19 mouse cellular contexts compared by ENCODE assay signal in genomic region chr9:35844050-35844449, GRCm38 (mm10). TPM values are rescaled to one million over a fixed set of nuclear protein-coding genes. Genes with fewer than 3 reads are reported as not detected.
DNase-seq lines count a peak whose midpoint lies in the region.
"Had no signal": no experiment of that assay in that cellular context is flagged by ENCODE, and none has a peak within 500 bp of the region (broad histone marks: within the 10 kb centered on the region; RNA-seq: fewer than 3 reads in every experiment).

Gene 9230110F15Rik (minus strand): TSS chr9:35844150.

- DNase-seq in gonadal fat pad, adult 2 months (ENCODE audit: low read depth): no peak
- no peak for DNase-seq in cerebellum, postnatal 4 days (ENCODE audit: low spot score in 2 of 2)
- DNase-seq: adrenal gland, adult 2 months; adrenal gland, adult 8-10 months; adrenal gland, postnatal 10 days; adrenal gland, postnatal 14 days; adrenal gland, postnatal 25 days; adrenal gland, postnatal 36 days; B cell, adult 2 months; cerebellum, adult 11 months; cerebellum, adult 11-12 months; cerebellum, adult 18-20 months; cerebellum, adult 2 months had no signal

RNA-seq across cellular contexts. Expression of gene 9230110F15Rik, which starts in this region (rescaled TPM):
- polyA plus RNA-seq in gonadal fat pad, adult 2 months (2012; rRNA removed): 368 and 380 TPM in 2 replicates
- polyA plus RNA-seq: activated CD4-positive, CD25-positive, alpha-beta regulatory T cell, adult 4 months; adrenal gland, adult 2 months; brain, embryonic 14.5 days; C2C12; CD4-positive, CD25-positive, alpha-beta regulatory T cell, adult 4 months; cerebellum, adult 2 months; G1E; Patski had no signal
